Mouse (Mus musculus): Measurements from ENCODE around the gene Npepps. TPM values are rescaled to one million over a fixed set of nuclear protein-coding genes. Genes with fewer than 3 reads are reported as not detected.

The Npepps gene
- polyA plus RNA-seq (2012) = 19.8 and 23.4 TPM in 2 replicates

DNA sequence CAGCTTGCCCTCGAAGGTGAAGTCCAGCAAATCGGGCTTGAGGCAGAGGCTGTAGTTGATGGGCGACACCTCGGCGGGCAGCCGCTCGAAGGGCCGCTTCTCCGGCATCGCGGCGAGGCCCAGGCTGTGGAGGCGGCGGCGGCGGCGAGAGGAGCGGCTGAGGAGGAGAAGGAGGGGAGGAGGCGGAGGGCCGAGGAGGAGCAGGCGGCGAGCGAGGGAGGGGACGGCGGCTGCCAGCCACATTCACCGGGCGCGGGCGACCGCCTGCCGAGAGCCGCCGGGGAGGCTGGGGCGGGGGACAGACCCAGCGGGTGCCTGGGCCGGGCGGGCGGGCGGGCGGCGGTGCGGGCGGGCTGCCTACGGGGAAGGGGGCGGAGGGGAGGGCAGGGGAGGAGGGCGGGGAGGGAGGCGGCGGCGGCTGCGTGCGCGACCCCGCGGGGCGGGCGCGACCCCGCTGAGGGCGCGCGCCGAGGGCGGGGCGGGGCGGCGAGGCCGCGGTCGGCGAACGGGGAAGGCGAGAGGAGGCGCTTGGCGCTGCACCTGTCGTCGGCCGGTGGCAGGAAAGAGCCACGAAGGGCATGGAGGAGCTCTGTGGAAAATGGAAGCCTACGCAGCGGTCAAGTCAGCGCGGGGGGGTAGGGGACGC is at the start of gene Npepps:
Gene Npepps (minus strand): TSS at position 423 of the 646 bp plus-strand sequence.

DNA sequence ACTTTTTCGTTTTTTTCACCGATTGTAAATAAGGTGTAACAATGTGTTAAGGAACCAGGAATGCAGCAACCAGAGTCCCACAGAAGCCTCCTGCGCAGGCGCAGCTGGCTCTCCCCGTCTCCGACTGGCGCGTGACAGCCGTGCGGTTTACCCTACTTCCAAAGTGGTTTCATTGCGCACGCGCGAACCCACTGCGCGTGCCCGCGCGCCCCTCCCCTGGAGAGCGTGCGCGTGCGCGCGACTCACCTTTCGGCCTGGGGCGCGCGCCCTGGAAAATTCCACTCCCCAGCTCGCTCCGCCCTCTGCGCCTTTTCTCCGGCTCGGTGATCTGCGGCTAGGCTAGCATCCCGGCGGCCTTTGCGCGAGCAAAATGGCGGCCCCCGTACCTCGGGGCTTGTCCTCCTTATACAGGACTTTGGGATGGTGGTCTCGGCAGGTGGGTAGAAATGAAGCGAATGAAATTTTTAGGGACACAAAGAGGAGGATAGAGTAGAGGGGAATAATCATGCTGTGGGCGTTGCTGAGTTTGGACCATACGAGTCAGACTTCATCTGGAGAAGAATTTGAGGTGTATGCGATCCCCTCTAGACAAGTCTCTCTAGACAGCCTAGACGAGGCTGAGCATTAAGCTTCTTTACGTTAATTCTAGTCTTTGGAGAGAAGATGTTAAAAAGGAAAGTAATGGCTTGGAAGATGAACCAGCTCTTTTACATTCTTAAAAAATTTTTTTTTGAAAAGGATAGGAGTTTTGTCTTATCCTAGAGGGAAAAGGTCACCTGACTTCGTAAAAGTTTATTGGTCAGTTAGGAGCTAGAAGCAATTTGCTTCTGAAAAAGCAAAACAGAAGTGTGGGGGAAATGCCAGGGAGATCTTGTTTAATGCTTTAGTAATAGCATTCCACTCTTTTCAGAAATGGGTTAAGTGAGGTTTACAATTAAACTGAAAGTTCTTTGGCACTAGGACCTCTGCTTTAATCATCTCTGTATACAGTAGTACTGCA is 35.4 kb upstream of the Npepps start, which contains the start of gene Mrpl45:
Gene Mrpl45 (plus strand): TSS at position 213 of the 1,000 bp plus-strand sequence.

DNA sequence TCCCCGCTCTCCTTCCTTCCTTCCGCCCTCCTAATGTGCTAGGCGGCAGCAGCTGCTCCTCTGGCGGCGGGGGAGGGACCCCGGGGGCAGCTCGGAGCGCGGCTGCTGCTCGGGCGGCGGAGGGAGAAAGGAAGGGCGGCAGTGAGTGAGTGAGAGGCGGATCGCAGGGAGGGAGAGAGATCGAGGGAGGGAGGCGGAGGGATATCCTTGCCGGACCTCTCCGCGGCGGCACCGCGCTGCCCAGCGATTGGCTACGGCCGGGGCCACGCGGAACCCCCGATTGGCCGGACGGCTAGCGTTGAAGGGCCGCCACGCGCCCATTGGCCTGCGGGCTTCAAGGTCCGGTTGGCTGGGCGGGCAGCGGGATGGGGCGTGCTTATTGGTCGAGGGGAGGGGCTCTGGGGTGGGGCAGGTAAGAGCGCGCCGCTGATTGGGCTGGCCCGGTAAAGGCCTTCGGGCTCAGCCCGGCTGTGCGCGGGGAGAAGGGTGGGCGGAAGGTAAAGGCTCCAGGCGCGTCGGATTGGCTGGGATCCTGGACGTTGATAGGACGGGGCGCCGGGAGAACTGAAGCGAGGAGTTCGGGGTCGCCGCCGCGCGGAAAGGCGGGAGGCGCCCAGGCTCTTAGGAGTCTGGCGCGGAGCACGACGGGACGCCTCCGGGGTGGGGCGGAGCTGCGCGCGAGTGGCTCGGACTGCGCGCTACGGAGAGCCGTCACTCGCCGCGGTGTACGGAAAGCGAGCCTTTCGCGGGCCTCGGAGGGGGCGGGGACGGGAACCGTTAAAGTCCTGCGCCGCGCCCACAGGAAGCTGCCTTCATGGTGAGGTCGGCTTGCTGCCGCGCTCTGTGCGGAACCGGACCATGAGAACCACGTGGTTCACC is 92.4 kb downstream of the Npepps start, which contains the start of gene Kpnb1:
Gene Kpnb1 (minus strand): TSS at position 118 of the 879 bp plus-strand sequence.

Other genes starting within 250 kb of the Npepps start
- 0.11 and 0.15 TPM in 2 replicates for gene Lrrc46, start 239.2 kb downstream of the Npepps start, polyA plus RNA-seq (2012)
- 36.3 and 38.0 TPM in 2 replicates for gene Mrpl10, start 239.1 kb downstream of the Npepps start, polyA plus RNA-seq (2012)
- gene Osbpl7, start 230.0 kb downstream of the Npepps start, polyA plus RNA-seq (2012) = 30.5 and 34.3 TPM in 2 replicates
- 1.9 and 2.0 TPM in 2 replicates for gene Tbx21, start 165.3 kb downstream of the Npepps start, polyA plus RNA-seq (2012)
- 29.6 and 37.5 TPM in 2 replicates for gene Tbkbp1, start 129.1 kb downstream of the Npepps start, polyA plus RNA-seq (2012)
- 36.5 and 38.9 TPM in 2 replicates for gene Kpnb1, start 92.8 kb downstream of the Npepps start, polyA plus RNA-seq (2012)
- 8.4 and 10.2 TPM in 2 replicates for gene Mrpl45, start 35.1 kb upstream of the Npepps start, polyA plus RNA-seq (2012)
- 0.12 and 0.13 TPM in 2 replicates for gene Gpr179, start 71.4 kb upstream of the Npepps start, polyA plus RNA-seq (2012)
- 6.2 and 8.5 TPM in 2 replicates for gene Socs7, start 81.9 kb upstream of the Npepps start, polyA plus RNA-seq (2012)
- gene Arhgap23, start 134.9 kb upstream of the Npepps start, polyA plus RNA-seq (2012) = 41.8 and 52.7 TPM in 2 replicates
- not detected in 2 replicates for gene 4933428G20Rik, start 219.7 kb upstream of the Npepps start, polyA plus RNA-seq (2012)

Data from megakaryocyte-erythroid progenitor cell, adult 5 weeks (primary cell).